Mouse (Mus musculus) macrophage (primary cell): Measurements from ENCODE around the gene Sh3pxd2a. TPM values are rescaled to one million over a fixed set of nuclear protein-coding genes. Genes with fewer than 3 reads are reported as not detected.

Source experiments
- H3K27ac ChIP-seq: fragments of 350-480 bp; formaldehyde crosslinking; 2 replicates; pipeline ENCODE4 v1.9.0; 2021
- H3K36me3 ChIP-seq: fragments of 350-480 bp; formaldehyde crosslinking; 2 replicates; pipeline ENCODE4 v1.9.0; 2021; ENCODE audit errors: inconsistent target
- H3K4me3 ChIP-seq: fragments of 350-480 bp; formaldehyde crosslinking; 2 replicates; pipeline ENCODE4 v1.9.0; 2021; ENCODE audit errors: inconsistent target
- H3K79me2 ChIP-seq: fragments of 350-480 bp; formaldehyde crosslinking; 2 replicates; pipeline ENCODE4 v1.9.0; 2021; ENCODE audit errors: inconsistent target
- WGBS: methylation state at CpG from one replicate; pipeline ENCODE4 v1.1.7; 2026; ENCODE audit warnings: inconsistent platforms; ENCODE audit not compliant: missing documents; 5-methylcytosine and 5-hydroxymethylcytosine counted together
- polyA plus RNA-seq: library from polyadenylated mRNA; stranded (reverse); fragments of 250-400 nt; gene quantifications from 3 replicates; pipeline ENCODE4 v1.2.4, GENCODE M21; 2018; ENCODE audit warnings: inconsistent platforms

Sh3pxd2a gene
- polyA plus RNA-seq, 1 experiment from 2014 or later = 8.0 TPM

GRCm38 (mm10) chr19:47221006-47221405 lies 243.2 kb downstream of the Sh3pxd2a start:
- Histone ChIP-seq H3K27ac (no peak overlapping the region), H3K79me2 (no peaks in the 10 kb centered on the region), H3K4me3 (no peak overlapping the region), H3K36me3 (no peaks in the 10 kb centered on the region)
- 93% methylated on average over 4 of the region's 4 CpGs for WGBS

DNA sequence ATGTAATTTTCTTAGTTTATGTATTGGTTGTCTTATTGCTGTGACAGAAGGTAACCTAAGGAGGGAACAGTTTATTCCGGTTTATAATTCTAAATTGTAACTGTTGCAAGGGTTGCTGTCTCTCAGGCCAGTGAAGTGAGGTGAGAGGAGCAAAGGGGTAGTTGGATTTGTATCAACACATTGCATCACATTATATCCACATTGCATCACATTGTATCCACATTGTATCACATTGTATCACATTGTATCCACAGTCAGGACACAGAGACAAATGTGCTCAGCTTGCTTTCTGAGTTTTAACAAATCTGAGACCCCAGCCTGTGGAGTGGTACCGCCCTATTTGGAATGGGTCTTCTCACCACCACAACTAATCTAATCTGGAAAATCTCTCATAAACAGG lies 244.0 kb downstream of the Sh3pxd2a start:
- Histone ChIP-seq H3K4me3 (no peak overlapping the region), H3K36me3 (no peaks in the 10 kb centered on the region), H3K79me2 (no peaks in the 10 kb centered on the region), H3K27ac (peak overlapping the region; percentile 43)
- 82% methylated on average over 2 of the region's 2 CpGs for WGBS

DNA sequence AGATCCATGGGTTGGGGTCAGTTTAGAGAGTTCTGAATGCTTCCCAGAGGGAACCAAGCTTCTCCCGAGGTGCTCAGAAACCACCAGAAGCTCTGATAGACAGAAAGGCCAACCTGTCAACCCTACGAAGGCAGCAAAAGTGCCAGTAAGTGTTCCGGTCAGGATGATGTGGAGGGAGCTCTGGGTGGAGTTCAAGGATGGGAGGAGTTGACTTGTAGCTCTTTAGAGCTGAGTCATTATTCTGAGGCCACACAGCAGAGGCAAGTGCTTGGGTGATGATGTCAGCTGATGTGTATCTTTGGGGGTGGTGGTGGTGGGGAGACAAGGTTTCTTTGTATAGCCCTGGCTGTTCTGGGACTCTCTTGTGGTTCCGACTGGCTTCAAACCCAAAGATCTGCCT lies 244.6 kb downstream of the Sh3pxd2a start:
- Histone ChIP-seq H3K36me3 (no peaks in the 10 kb centered on the region), H3K4me3 (no peak overlapping the region), H3K27ac (peak overlapping the region; percentile 43), H3K79me2 (no peaks in the 10 kb centered on the region)
- WGBS = 72% methylated on average over 4 of the region's 4 CpGs

GRCm38 (mm10) chr19:47216766-47217165 lies 247.4 kb downstream of the Sh3pxd2a start:
- Histone ChIP-seq H3K79me2 (no peaks in the 10 kb centered on the region), H3K4me3 (no peak overlapping the region), H3K36me3 (no peaks in the 10 kb centered on the region), H3K27ac (no peak overlapping the region)
- 93% methylated on average over 5 of the region's 5 CpGs for WGBS

DNA sequence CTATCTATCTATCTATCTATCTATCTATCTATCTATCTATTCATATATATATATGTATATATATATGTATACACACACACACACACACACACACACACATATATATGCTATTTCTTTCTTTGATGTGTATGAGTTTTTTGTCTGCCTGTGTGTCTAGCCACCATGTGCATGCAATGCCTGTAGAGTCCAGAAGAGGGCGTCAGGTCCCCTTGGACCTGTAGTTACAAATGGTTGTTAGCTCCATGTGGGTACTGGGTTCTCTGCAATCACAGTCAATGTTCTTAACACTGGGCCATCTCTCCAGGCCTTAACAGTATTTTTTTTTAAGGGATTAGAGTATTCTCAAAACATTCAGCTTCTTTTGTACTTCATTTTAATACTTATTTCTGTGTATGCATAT lies 250.7 kb downstream of the Sh3pxd2a start:
- H3K36me3 ChIP-seq = no peaks in the 10 kb centered on the region
- H3K27ac ChIP-seq = no peak overlapping the region
- WGBS = 83% methylated on average over 1 of the region's 1 CpGs
- no peaks in the 10 kb centered on the region for H3K79me2 ChIP-seq
- no peak overlapping the region for H3K4me3 ChIP-seq

DNA sequence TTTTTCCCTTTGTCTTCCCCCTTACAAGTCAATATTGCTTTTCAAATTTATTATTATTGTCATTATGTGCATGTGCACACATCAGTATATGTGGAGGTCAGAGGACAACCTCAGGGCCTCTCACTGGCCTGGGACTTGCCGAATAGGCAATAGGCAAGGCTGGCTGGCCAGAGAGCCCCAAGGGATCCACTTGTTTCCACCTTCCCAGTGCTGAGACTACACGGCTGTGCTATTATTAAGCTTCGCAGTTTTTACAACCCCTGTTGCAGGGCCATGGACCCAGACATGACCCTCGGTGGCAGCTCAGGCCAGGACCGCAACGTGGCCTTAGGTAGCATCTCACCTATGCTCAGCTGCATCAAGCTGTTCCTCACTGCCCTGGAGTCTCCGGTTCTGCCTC lies 251.8 kb downstream of the Sh3pxd2a start:
- Histone ChIP-seq H3K79me2 (no peaks in the 10 kb centered on the region), H3K4me3 (no peak overlapping the region), H3K36me3 (no peaks in the 10 kb centered on the region), H3K27ac (no peak overlapping the region)
- WGBS = 95% methylated on average over 7 of the region's 7 CpGs

GRCm38 (mm10) chr19:47211609-47212312 lies 252.4 kb downstream of the Sh3pxd2a start:
- Histone ChIP-seq H3K36me3 (no peaks in the 10 kb centered on the region), H3K79me2 (no peaks in the 10 kb centered on the region)

DNA sequence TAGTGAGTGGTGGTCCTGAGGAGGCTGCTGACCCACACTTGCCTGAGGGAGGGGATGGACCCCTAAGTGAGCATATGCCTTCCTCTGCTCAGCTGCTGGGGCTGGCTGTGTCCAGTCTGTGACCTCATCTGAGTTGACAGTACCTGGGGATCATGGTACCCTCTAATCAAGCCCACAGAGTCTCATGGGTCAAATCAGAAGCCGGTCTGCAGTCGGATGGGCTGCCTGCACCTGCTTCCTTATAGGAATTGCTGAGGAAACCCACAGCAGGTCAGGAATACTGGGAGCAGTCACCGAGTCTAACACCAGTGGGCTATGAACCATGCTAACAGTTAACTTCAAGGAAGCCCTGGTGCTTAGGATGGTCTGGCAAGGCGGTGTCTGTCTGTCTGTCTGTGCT lies 253.8 kb downstream of the Sh3pxd2a start:
- H3K36me3 ChIP-seq = no peaks in the 10 kb centered on the region
- H3K79me2 ChIP-seq = no peaks in the 10 kb centered on the region
- WGBS = 90% methylated on average over 4 of the region's 4 CpGs
- no peak overlapping the region for H3K4me3 ChIP-seq
- no peak overlapping the region for H3K27ac ChIP-seq

More at GRCm38 (mm10) chr19:47211609-47212312, 252.4 kb downstream of the Sh3pxd2a start:
- Histone ChIP-seq H3K4me3 (no peak overlapping the region), H3K27ac (no peak overlapping the region)
- 88% methylated on average over 9 of the region's 10 CpGs for WGBS

Other genes with a start within 250 kb of the Sh3pxd2a start
- gene Stn1, start 73.1 kb upstream of the Sh3pxd2a start, polyA plus RNA-seq = 11.7 to 18.7 TPM (median 18.2 TPM) in 3 replicates
- gene Slk, start 115.3 kb upstream of the Sh3pxd2a start, polyA plus RNA-seq = 32.8 to 42.9 TPM (median 42.0 TPM) in 3 replicates
- gene Col17a1, start 227.7 kb upstream of the Sh3pxd2a start, polyA plus RNA-seq = not detected in 3 replicates